Mouse (Mus musculus): ENCODE results near the gene Pfdn6. TPM values are rescaled to one million over a fixed set of nuclear protein-coding genes. Genes with fewer than 3 reads are reported as not detected.
"Not testable (repeated sequence)": the region's sequence is repeated elsewhere in the genome, so short reads cannot be mapped to it uniquely, and the experiment has no call there.

The Pfdn6 gene
- total RNA-seq, 4 experiments from 2014 or later = 74.1 to 119 (median 79.6) TPM

DNA sequence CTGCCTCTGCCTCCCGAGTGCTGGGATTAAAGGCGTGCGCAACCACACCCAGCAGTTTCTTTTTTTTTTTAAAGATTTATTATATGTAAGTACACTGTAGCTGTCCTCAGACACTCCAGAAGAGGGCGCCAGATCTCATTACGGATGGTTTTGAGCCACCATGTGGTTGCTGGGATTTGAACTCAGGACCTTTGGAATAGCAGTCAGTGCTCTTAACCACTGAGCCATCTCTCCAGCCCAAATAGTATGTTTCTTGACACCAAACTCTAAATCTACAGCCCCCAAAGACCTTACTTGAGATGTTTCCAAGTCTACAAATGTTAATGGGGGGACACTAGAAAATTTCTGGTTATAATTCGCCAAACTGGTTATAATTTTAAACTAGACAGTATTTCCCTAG lies 48.3 kb downstream of the Pfdn6 start:
- DNase-seq = not testable (repeated sequence)

- DNase-seq = no peak
Observed at GRCm38 (mm10) chr17:33891357-33891756, 48.8 kb downstream of the Pfdn6 start.

DNA sequence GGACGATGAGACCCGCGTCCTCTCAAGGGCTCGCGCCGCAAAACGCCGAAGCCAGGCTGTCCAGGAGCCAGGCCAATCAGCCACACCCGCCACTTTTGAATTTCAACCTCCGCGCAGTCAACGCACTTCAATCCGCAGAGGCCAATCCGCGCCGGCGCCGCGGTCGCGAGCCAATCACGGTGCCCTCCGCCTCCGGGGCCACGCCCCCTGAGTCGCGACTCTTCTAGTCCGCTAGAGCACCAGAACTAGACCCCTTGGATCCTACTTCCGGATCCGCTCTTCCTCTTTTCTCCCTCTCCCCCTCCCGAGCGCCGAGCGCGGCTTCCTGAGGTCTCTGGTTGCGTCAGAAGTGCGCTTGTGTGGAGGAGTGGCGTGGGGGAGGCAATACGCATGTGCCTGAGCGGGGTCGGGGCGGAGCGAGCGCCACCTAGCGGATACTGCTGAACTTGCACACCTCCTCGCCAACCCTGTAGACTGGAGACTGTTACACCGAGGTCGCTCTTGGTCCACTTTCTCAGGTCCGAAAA lies 49.5 kb downstream of the Pfdn6 start, which contains the start of gene Kifc1:
TSS of gene Kifc1 (minus strand) at position 129 of the 527 bp plus-strand sequence.
- peak; percentile 100 for DNase-seq

- not testable (repeated sequence) for DNase-seq
Observed at GRCm38 (mm10) chr17:33889941-33890532, 50.1 kb downstream of the Pfdn6 start.

Other genes starting within 250 kb of the Pfdn6 start
- gene March2, start 221.7 kb downstream of the Pfdn6 start, total RNA-seq (2022) = 100 to 1,000 TPM in 3 of 4 experiments, 10 to 100 TPM in 1; 96.1 to 125 (median 112) TPM
- 100 to 1,000 TPM; 251 to 297 (median 270) TPM for gene Rab11b, start 179.8 kb downstream of the Pfdn6 start, total RNA-seq (2022)
- gene Angptl4, start 158.5 kb downstream of the Pfdn6 start, total RNA-seq (2022) = 10 to 100 TPM; 37.2 to 78.4 (median 46.3) TPM
- gene Kank3, start 129.8 kb downstream of the Pfdn6 start, total RNA-seq (2022) = 100 to 1,000 TPM in 3 of 4 experiments, 10 to 100 TPM in 1; 69.8 to 130 (median 111) TPM
- 1,000 to 10,000 TPM; 1,538 to 1,820 (median 1,607) TPM for gene Rps28, start 115.8 kb downstream of the Pfdn6 start, total RNA-seq (2022)
- 100 to 1,000 TPM; 371 to 504 (median 430) TPM for gene Ndufa7, start 115.8 kb downstream of the Pfdn6 start, total RNA-seq (2022)
- gene Cd320, start 97.3 kb downstream of the Pfdn6 start, total RNA-seq (2022) = 10 to 100 TPM; 29.5 to 63.3 (median 37.6) TPM
- gene Gm7029, start 66.5 kb downstream of the Pfdn6 start, total RNA-seq (2022) = not detected
- gene Kifc1, start 49.7 kb downstream of the Pfdn6 start, total RNA-seq (2022) = 1 to 10 TPM; 1.7 to 3.2 (median 2.6) TPM
- gene Platr17, start 35.2 kb downstream of the Pfdn6 start, total RNA-seq (2022) = not detected
- gene Daxx, start 30.9 kb downstream of the Pfdn6 start, total RNA-seq (2022) = 10 to 100 TPM; 30.2 to 36.2 (median 33.8) TPM
- gene Tapbp, start 24.4 kb downstream of the Pfdn6 start, total RNA-seq (2022) = 100 to 1,000 TPM; 195 to 259 (median 213) TPM
- gene Zbtb22, start 24.4 kb downstream of the Pfdn6 start, total RNA-seq (2022) = 10 to 100 TPM; 35.3 to 39.7 (median 37.5) TPM
- 10 to 100 TPM; 42.1 to 76.2 (median 60.1) TPM for gene Rgl2, start 10.8 kb downstream of the Pfdn6 start, total RNA-seq (2022)
- gene Wdr46, start 317 bp upstream of the Pfdn6 start, total RNA-seq (2022) = 10 to 100 TPM; 30.0 to 43.8 (median 35.1) TPM
- 1 to 10 TPM; 6.9 to 8.7 (median 7.6) TPM for gene B3galt4, start 11.1 kb upstream of the Pfdn6 start, total RNA-seq (2022)
- gene Vps52, start 15.5 kb upstream of the Pfdn6 start, total RNA-seq (2022) = 10 to 100 TPM; 58.6 to 83.5 (median 69.6) TPM
- 100 to 1,000 TPM; 668 to 711 (median 693) TPM for gene Rps18, start 15.7 kb upstream of the Pfdn6 start, total RNA-seq (2022)
- 100 to 1,000 TPM; 493 to 638 (median 583) TPM for gene H2-K1, start 60.0 kb upstream of the Pfdn6 start, total RNA-seq (2022)
- 10 to 100 TPM; 42.7 to 84.4 (median 60.7) TPM for gene Ring1, start 84.3 kb upstream of the Pfdn6 start, total RNA-seq (2022)
- gene H2-Ke6, start 87.7 kb upstream of the Pfdn6 start, total RNA-seq (2022) = 100 to 1,000 TPM; 249 to 289 (median 271) TPM
- 100 to 1,000 TPM; 176 to 248 (median 200) TPM for gene Slc39a7, start 91.3 kb upstream of the Pfdn6 start, total RNA-seq (2022)
- 10 to 100 TPM; 54.8 to 70.9 (median 62.7) TPM for gene Rxrb, start 91.5 kb upstream of the Pfdn6 start, total RNA-seq (2022)
- gene Col11a2, start 99.1 kb upstream of the Pfdn6 start, total RNA-seq (2022) = 1 to 10 TPM in 3 of 4 experiments, under 1 TPM in 1; 0.55 to 1.7 (median 1.4) TPM
- gene H2-Oa, start 152.0 kb upstream of the Pfdn6 start, total RNA-seq (2022) = 1 to 10 TPM in 1 of 4 experiments, under 1 TPM in 3; 0.24 to 1.1 (median 0.64) TPM
- 10 to 100 TPM; 12.2 to 24.6 (median 21.1) TPM for gene H2-DMa, start 179.2 kb upstream of the Pfdn6 start, total RNA-seq (2022)
- 100 to 1,000 TPM; 185 to 240 (median 215) TPM for gene Brd2, start 182.3 kb upstream of the Pfdn6 start, total RNA-seq (2022)
- 1 to 10 TPM; 2.0 to 4.5 (median 4.0) TPM for gene H2-DMb2, start 203.0 kb upstream of the Pfdn6 start, total RNA-seq (2022)
- 10 to 100 TPM in 2 of 4 experiments, 1 to 10 TPM in 2; 5.2 to 11.5 (median 10.5) TPM for gene H2-DMb1, start 212.7 kb upstream of the Pfdn6 start, total RNA-seq (2022)
- gene Tap1, start 247.2 kb upstream of the Pfdn6 start, total RNA-seq (2022) = 10 to 100 TPM; 19.5 to 22.2 (median 21.3) TPM
- gene Psmb9, start 247.4 kb upstream of the Pfdn6 start, total RNA-seq (2022) = 10 to 100 TPM; 16.7 to 30.6 (median 25.5) TPM

Data from adrenal gland, adult 8-10 months (tissue).